Mouse (Mus musculus): Measurements from ENCODE around the gene Ankrd11.

Gene Ankrd11

DNA sequence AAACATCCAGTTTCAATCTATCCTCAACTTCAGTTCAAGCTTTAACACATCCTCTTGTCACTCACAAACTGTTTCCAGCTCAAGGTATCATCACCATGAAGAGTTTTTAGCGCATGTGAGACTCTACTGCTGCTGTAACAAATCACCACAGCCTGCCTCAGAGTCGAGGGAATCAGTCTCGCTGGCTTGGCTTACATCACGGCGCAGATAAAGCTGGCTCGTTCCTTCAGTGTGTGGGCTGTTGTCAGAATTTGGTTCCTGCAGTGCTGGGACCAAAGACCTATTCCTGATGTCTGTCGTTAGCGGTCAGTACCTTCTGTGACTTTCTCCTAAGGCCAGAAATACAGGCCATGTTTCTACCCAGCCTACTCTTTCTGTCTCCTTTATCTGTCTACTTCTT lies 144.9 kb downstream of the Ankrd11 start:
- DNase-seq (ENCODE audit: low spot score in 2 of 2): no peak

- DNase-seq (ENCODE audit: low spot score in 2 of 2): no peak
Measured at GRCm38 (mm10) chr8:122896317-122896716, 145.8 kb downstream of the Ankrd11 start.

DNA sequence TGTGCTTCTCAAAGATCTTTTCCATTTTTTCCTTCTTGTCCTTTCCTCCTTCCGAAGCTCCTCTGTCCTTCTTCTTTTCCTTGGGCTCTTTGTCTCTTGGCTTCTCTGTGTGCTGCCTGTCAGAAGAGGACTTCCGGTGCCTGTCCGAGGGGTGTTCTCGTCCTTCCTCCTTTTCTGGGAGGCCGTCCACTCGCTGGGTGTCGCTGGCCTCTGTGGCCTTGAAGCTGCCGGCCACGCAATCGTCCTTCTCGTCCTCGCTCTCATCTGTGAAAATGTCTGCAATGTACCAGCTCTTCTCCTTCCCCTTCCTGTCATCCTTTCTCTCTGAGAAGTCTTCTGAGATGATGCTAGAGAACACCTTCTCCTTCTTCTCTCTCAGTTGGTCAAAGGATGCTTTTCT lies 148.6 kb downstream of the Ankrd11 start:
- no peak for DNase-seq (ENCODE audit: low spot score in 2 of 2)

GRCm38 (mm10) chr8:122891440-122891839 lies 150.6 kb downstream of the Ankrd11 start:
- no peak for DNase-seq (ENCODE audit: low spot score in 2 of 2)

DNA sequence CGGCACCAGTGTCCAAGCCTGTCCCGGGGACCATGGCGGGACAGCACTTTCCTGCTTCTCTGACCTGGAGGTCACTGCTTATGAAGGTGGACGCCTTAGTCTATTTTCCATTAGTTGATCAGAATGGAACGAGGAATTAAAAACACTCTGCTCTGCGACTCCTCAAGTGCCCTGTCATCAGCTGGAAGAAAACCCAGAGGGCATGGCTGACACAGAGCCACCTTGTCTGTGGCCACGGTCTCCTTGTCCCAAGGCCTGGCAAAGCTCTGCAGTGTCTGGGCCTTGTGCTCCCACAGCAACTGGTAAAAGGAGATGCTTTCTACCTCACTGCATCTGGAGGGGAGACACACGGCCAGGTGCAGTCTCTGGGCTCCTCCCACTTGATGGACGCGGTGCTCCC lies 158.4 kb downstream of the Ankrd11 start:
- DNase-seq (ENCODE audit: low spot score in 2 of 2): no peak

DNA sequence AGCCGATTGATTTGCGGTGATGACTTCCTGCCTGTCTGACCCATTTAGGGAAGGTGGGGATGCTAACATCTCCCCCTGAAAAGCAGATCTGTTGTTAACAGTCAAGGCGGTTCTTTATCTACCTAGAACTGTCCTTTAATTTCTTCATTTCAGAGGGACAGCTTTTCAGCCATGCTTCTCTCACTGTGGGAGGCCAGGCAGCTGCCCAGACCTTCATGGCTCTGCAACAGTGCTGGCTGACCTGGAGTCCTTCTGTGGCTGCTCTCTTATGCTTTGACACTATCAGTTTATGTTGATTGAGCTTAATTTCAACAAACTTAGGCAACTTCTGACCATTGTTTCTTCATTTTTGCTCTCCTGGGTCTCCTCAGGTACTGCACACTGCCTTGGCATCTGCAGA lies 161.8 kb downstream of the Ankrd11 start:
- DNase-seq (ENCODE audit: low spot score in 2 of 2): no peak

DNA sequence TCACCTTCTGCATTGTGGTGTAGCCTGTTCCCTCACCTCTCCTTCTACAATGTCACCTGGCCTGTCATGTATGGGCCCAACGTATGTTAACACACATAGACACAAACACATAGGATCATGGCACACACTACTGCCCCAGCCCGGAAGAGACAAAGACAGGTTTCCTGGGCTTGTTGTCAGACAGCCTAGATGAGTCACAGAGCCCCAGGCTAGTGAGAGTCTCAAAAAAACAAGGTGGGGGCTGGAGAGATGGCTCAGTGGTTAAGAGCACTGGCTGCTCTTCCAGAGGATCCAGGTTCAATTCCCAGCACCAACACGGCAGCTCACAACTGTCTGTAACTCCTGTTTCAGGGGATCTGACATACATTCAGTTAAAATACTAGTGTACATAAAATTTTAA lies 163.8 kb downstream of the Ankrd11 start:
- no peak for DNase-seq (ENCODE audit: low spot score in 2 of 2)

GRCm38 (mm10) chr8:122875186-122875585 lies 166.9 kb downstream of the Ankrd11 start:
- no peak for DNase-seq (ENCODE audit: low spot score in 2 of 2)

GRCm38 (mm10) chr8:122873171-122873570 lies 168.9 kb downstream of the Ankrd11 start:
- no peak for DNase-seq (ENCODE audit: low spot score in 2 of 2)

DNA sequence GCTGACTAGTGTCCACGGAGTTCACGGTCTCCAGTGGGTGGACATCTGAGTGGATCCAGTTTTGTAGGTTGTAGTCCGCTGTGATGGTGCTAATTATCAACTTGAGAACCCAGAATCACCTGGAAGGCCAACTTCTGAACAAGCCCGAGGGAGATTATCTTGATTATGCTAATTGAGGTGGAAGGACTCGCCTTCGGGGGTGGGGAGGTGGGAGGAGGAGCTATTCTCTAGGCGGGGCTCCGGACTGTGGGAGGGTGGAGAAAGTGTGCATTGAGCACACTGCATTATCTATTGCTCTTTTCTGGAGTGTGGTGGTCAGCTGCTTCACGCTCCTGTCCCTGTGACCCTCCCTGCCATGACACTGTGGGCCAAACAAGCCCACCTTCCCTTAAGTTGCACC lies 170.4 kb downstream of the Ankrd11 start:
- DNase-seq (ENCODE audit: low spot score in 2 of 2): no peak

GRCm38 (mm10) chr8:122870377-122870863 lies 171.7 kb downstream of the Ankrd11 start:
- peak; percentile 56 to 87 for DNase-seq (ENCODE audit: low spot score in 2 of 2)

- DNase-seq (ENCODE audit: low spot score in 2 of 2): no peak
Measured at GRCm38 (mm10) chr8:122867982-122868381, 174.1 kb downstream of the Ankrd11 start.

DNA sequence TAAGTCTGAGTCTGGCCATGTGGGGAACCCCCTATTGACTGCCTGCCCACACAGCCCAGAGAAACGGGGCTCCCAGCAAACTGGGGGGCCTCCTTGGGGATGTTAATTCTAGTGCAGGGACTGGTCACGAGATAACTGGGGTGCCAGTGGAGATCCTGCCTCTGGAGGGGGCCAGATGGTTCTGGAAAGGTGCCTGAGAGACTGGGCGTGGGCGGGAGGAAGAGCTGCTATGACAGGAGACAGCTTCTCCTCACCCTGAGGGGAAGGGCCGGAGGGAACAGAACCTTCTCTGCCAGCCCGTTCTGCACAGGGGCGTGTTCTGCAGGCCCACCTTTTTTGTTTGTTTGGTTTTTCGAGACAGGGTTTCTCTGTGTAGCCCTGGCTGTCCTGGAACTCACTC lies 175.8 kb downstream of the Ankrd11 start:
- DNase-seq (ENCODE audit: low spot score in 2 of 2): no peak

- peak in 1 of 2 experiments; percentile 58 for DNase-seq (ENCODE audit: low spot score in 2 of 2)
Measured at GRCm38 (mm10) chr8:122865441-122865840, 176.6 kb downstream of the Ankrd11 start.

- DNase-seq (ENCODE audit: low spot score in 2 of 2): no peak
Measured at GRCm38 (mm10) chr8:122864719-122865129, 177.4 kb downstream of the Ankrd11 start.

- peak in 1 of 2 experiments; percentile 42 for DNase-seq (ENCODE audit: low spot score in 2 of 2)
Measured at GRCm38 (mm10) chr8:122859843-122860242, 182.2 kb downstream of the Ankrd11 start.

GRCm38 (mm10) chr8:122856288-122856687 lies 185.8 kb downstream of the Ankrd11 start:
- no peak for DNase-seq (ENCODE audit: low spot score in 2 of 2)

DNA sequence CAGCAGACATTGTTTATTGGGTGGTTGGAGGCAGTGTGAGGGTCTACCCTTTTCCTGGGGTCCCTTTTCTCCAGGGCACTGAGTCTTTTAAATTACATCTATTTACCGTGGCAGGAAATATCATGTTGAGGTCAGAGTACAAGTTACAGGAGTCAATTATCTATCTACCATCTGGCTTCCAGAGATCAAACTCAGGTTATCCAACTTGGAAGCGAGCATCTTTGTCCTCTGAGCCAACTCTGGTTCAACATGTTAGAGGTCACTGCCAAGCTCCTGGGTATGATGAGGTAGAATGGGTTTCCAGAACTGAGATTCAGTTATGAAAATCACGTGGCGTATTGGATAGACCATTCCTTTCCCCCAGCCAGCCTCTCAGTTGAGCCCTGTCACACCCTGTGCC lies 187.0 kb downstream of the Ankrd11 start:
- DNase-seq (ENCODE audit: low spot score in 2 of 2): no peak

- DNase-seq (ENCODE audit: low spot score in 2 of 2): no peak
Measured at GRCm38 (mm10) chr8:122854388-122854787, 187.7 kb downstream of the Ankrd11 start.

- DNase-seq (ENCODE audit: low spot score in 2 of 2): no peak
Measured at GRCm38 (mm10) chr8:122853340-122853771, 188.7 kb downstream of the Ankrd11 start.

DNA sequence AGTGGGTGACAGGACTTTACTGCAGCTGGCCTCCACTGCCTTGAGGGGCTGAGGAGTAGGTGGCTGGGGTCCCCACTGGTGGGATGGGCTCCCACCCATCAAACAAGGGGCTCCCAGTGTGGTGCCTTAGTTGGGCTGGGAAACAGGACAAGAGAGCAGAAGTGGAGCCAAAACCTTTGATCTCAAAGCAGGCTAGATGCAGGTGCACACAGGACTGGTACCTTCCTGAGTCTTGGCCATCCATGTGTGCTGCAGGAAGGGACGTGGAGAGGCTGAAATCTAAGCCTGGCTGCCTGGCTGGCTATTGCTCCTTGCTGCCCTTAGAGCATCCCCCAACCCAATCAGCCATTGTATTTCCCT lies 189.6 kb downstream of the Ankrd11 start:
- no peak for DNase-seq (ENCODE audit: low spot score in 2 of 2)

GRCm38 (mm10) chr8:122851692-122852545 lies 190.2 kb downstream of the Ankrd11 start:
- DNase-seq (ENCODE audit: low spot score in 2 of 2): no peak

DNA sequence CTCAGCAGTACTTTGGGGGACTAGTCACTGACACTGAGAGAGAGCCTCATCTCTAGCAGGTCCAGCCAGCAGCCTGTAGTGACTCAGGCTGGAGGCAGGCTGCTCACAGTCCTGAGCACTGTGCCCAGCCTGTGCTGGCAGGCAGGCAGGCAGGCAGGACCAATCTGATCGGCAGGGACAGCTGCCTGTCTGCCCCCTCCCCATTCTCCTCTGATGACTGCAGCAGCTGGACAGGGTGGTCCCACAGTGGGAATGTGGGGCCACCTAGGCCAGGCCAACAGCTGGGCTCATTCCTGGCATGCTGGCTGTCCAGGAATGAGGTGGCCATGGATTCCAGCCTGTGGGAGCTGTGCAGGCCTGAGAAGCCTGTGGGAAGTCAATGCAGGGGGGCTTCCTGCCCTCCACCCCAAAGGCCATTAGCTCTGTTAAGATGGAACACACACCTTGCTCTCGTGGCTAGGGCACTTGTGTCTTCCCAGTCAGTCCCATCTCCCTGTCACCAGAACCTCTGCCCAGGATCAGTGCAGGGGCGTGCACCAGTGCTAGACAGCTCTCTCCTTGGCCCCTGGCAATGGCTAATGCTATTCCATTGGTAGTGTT lies 191.3 kb downstream of the Ankrd11 start:
- no peak for DNase-seq (ENCODE audit: low spot score in 2 of 2)

Data from spleen, postnatal 10 days (tissue).